Mouse (Mus musculus) olfactory bulb, adult 2 months (tissue): ENCODE data around the gene Msx3.

Experiments used
- CTCF ChIP-seq: fragments of 200-500 bp; IDR thresholded peaks from 2 replicates; pipeline ENCODE4 v1.5.1; 2012; ENCODE audit warnings: low read depth, mild to moderate bottlenecking, low read length, moderate library complexity; ENCODE audit not compliant: insufficient read depth
- POLR2A ChIP-seq: fragments of 200-500 bp; IDR thresholded peaks from 2 replicates; pipeline ENCODE4 v1.6.1; 2012; ENCODE audit warnings: mild to moderate bottlenecking, low read depth, low read length, moderate library complexity; ENCODE audit not compliant: insufficient read depth

GRCm38 (mm10) chr7:140047811-140048311, 1.0 kb downstream of the Msx3 start:
- no peak for TF ChIP-seq CTCF
- no peak for TF ChIP-seq POLR2A
